Comparison of ENCODE assay signal across 8 mouse cellular contexts in the genomic region with DNA sequence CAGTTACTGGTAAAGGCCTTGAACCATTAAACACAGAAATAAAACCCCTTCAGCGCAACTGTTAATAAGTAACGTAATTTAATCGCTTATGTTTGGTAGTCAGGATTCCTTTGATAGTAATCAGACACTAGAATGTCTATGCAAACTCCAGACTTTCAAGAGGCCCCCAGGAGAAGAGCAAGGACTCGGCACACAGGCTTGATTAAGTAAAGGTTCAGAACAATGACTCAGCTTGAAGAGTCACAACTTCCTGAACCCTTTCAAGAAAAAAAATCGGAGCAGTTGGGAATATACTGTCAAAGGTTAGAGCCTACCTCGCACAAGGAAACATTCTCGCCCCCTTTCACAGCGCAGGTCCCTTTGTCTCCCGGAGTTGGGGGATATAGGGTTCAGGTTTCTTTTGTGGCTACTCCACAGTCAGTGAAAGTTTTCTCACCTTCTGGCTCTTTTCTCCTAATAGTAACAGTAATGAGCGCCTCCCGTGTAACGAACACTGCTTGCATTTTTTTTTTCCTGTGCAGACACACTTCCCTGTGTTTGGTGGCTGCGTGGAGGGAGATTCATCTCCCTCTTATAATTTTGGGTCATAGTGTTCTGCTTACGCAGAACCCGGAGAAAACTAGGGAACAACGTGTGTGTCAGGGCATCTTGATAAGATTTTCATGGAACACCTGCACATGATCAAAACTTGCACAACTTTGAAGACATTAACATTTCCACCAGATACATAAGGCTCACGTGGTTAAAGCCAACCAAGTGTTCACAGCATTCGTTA. TPM values are rescaled to one million over a fixed set of nuclear protein-coding genes. Genes with fewer than 3 reads are reported as not detected.
DNase-seq lines count a peak whose midpoint lies in the region; ATAC-seq and TF ChIP-seq lines count a peak whose summit lies in the region.

No protein-coding gene starts in this region.

- 0 out of 2 replicates have a peak, but pooled peaks cover 4% of the 10 kb centered on the region for H3K36me3 ChIP-seq in kidney, embryonic 16.5 days (ENCODE audit: insufficient read depth, low read length)
- H3K36me3 ChIP-seq in macrophage (ENCODE audit: inconsistent target) = no peaks in the 10 kb centered on the region

- no peak for TF ChIP-seq CTCF in bone marrow, adult 2 months (IDR thresholded peaks at IDR 0.05; ENCODE audit: control insufficient read depth, insufficient read depth, low read length)

- peak overlapping the region; percentile 82 for H3K4me2 ChIP-seq in kidney, embryonic 16.5 days (replicated peaks; ENCODE audit: low read depth, low read length)

- H3K27me3 ChIP-seq in kidney, embryonic 16.5 days (ENCODE audit: insufficient read depth, low read length) = 0 out of 2 replicates have a peak, but pooled peaks cover 2% of the 10 kb centered on the region

- ATAC-seq in kidney, embryonic 16.5 days (ENCODE audit: low FRiP score, low TSS enrichment) = peak; percentile 17; the same call in 1 of the 2 replicates
- peak; percentile 23 for ATAC-seq in granulocyte monocyte progenitor cell, adult 5-6 weeks (replicated peaks; ENCODE audit: poor library complexity, severe bottlenecking)

- H3K79me2 ChIP-seq in macrophage (ENCODE audit: inconsistent target) = no peaks in the 10 kb centered on the region

- peak overlapping the region; percentile 91 for H3K27ac ChIP-seq in kidney, embryonic 16.5 days (ENCODE audit: low read length)
- H3K27ac ChIP-seq in bone marrow, adult 2 months (ENCODE audit: control insufficient read depth, insufficient read depth, low read depth, low read length, poor library complexity) = peak overlapping the region; percentile 41
- no peak overlapping the region for H3K27ac ChIP-seq in macrophage

- DNase-seq in kidney, postnatal 25 days = no peak
- no peak for DNase-seq in cerebellum, adult 9-10 months
- DNase-seq in thymus, postnatal 0 days (ENCODE audit: low spot score) = no peak
- no peak for DNase-seq in cerebellum, adult 11-12 months

- peak overlapping the region; percentile 82 for H3K4me3 ChIP-seq in kidney, embryonic 16.5 days (ENCODE audit: low read length)
- peak overlapping the region; percentile 56 for H3K4me3 ChIP-seq in bone marrow, adult 2 months (replicated peaks; ENCODE audit: control insufficient read depth, low read depth, low read length)
- peak overlapping the region; percentile 32 for H3K4me3 ChIP-seq in macrophage (ENCODE audit: inconsistent target)

- peak overlapping the region; percentile 92 for H3K9ac ChIP-seq in kidney, embryonic 16.5 days (replicated peaks; ENCODE audit: low read length)

- H3K4me1 ChIP-seq in kidney, embryonic 16.5 days (ENCODE audit: insufficient read depth, low read length) = peaks cover 29% of the 10 kb centered on the region
- H3K4me1 ChIP-seq in bone marrow, adult 2 months (ENCODE audit: control insufficient read depth, insufficient read depth, low read length) = peaks cover 2% of the 10 kb centered on the region; the same call in 1 of the 2 replicates

- TF ChIP-seq POLR2A in bone marrow, adult 2 months (IDR thresholded peaks at IDR 0.05; ENCODE audit: borderline replicate concordance, control insufficient read depth, low read depth, low read length) = no peak

- WGBS in kidney, embryonic 16.5 days = 10% methylated on average over 18 of the region's 18 CpGs
- 18% methylated on average over 18 of the region's 18 CpGs for WGBS in bone marrow, adult 2 months
- 27% methylated on average over 18 of the region's 18 CpGs for WGBS in macrophage (ENCODE audit: missing documents)

- no peaks in the 10 kb centered on the region for H3K9me3 ChIP-seq in kidney, embryonic 16.5 days (ENCODE audit: low read length)

RNA-seq across cellular contexts. Expression of a gene that starts 1.1 kb away (rescaled TPM):
- polyA plus RNA-seq in kidney, embryonic 16.5 days (2015; fragmentation: Nextera tagmentation; extraction: Ambion mirVana) = 98.1 and 105 TPM in 2 replicates
- polyA plus RNA-seq in bone marrow, adult 2 months (2011; ENCODE audit: insufficient read depth, insufficient read length, low replicate concordance, missing spikeins) = 7.7 and 11.0 TPM in 2 replicates
- total RNA-seq in granulocyte monocyte progenitor cell, adult 5-6 weeks (2014; fragmentation: Nextera tagmentation) = 27.4 and 28.0 TPM in 2 replicates
- 25.5 and 26.5 TPM in 2 replicates for total RNA-seq in granulocyte monocyte progenitor cell, adult 5-6 weeks (2017)
- total RNA-seq in macrophage (2018; cell fraction: chromatin; rRNA removed) = 1 to 10 TPM in 14 of 26 experiments, under 1 TPM in 4, not detected in 8; 0.59 to 4.0 (median 1.5) TPM
- total RNA-seq in macrophage (2018; cell fraction: cytosol; rRNA removed) = 1 to 10 TPM in 13 of 26 experiments, under 1 TPM in 13; 0.47 to 4.0 (median 1.0) TPM
- total RNA-seq in macrophage (2018; cell fraction: nucleus; rRNA removed) = 1 to 10 TPM in 6 of 26 experiments, under 1 TPM in 13, not detected in 7; 0.39 to 6.2 (median 0.95) TPM
- 1.4 to 3.6 TPM (median 2.4 TPM) in 3 replicates for polyA plus RNA-seq in macrophage (2018)
- polyA plus RNA-seq in thymus, postnatal 0 days (2015; fragmentation: Nextera tagmentation; extraction: Ambion mirVana) = 15.7 and 17.8 TPM in 2 replicates

RNA-seq across cellular contexts. Expression of a gene that starts 36.8 kb away (rescaled TPM):
- 26.8 and 27.5 TPM in 2 replicates for polyA plus RNA-seq in kidney, embryonic 16.5 days (2015; fragmentation: Nextera tagmentation; extraction: Ambion mirVana)
- 4.7 and 6.8 TPM in 2 replicates for polyA plus RNA-seq in bone marrow, adult 2 months (2011; ENCODE audit: insufficient read depth, insufficient read length, low replicate concordance, missing spikeins)
- 3.6 and 8.4 TPM in 2 replicates for total RNA-seq in granulocyte monocyte progenitor cell, adult 5-6 weeks (2014; fragmentation: Nextera tagmentation)
- total RNA-seq in granulocyte monocyte progenitor cell, adult 5-6 weeks (2017) = 2.3 and 2.4 TPM in 2 replicates
- total RNA-seq in macrophage (2018; cell fraction: chromatin; rRNA removed) = 10 to 100 TPM in 10 of 26 experiments, 1 to 10 TPM in 16; 1.5 to 17.8 (median 8.9) TPM
- 1 to 10 TPM in 25 of 26 experiments, under 1 TPM in 1; 0.94 to 5.9 (median 2.7) TPM for total RNA-seq in macrophage (2018; cell fraction: cytosol; rRNA removed)
- 10 to 100 TPM in 6 of 26 experiments, 1 to 10 TPM in 20; 1.8 to 19.0 (median 5.6) TPM for total RNA-seq in macrophage (2018; cell fraction: nucleus; rRNA removed)
- polyA plus RNA-seq in macrophage (2018) = 1.8 to 3.7 TPM (median 2.3 TPM) in 3 replicates
- polyA plus RNA-seq in thymus, postnatal 0 days (2015; fragmentation: Nextera tagmentation; extraction: Ambion mirVana) = 7.8 and 9.6 TPM in 2 replicates

RNA-seq across cellular contexts. Expression of a gene that starts 58.0 kb away (rescaled TPM):
- 26.4 and 28.3 TPM in 2 replicates for polyA plus RNA-seq in kidney, embryonic 16.5 days (2015; fragmentation: Nextera tagmentation; extraction: Ambion mirVana)
- polyA plus RNA-seq in bone marrow, adult 2 months (2011; ENCODE audit: insufficient read depth, insufficient read length, low replicate concordance, missing spikeins) = 7.4 and 10.7 TPM in 2 replicates
- total RNA-seq in granulocyte monocyte progenitor cell, adult 5-6 weeks (2014; fragmentation: Nextera tagmentation) = 29.3 and 35.0 TPM in 2 replicates
- 23.9 and 30.5 TPM in 2 replicates for total RNA-seq in granulocyte monocyte progenitor cell, adult 5-6 weeks (2017)
- 100 to 1,000 TPM in 4 of 26 experiments, 10 to 100 TPM in 22; 39.0 to 122 (median 78.5) TPM for total RNA-seq in macrophage (2018; cell fraction: chromatin; rRNA removed)
- 10 to 100 TPM in 22 of 26 experiments, 1 to 10 TPM in 4; 9.2 to 20.2 (median 12.8) TPM for total RNA-seq in macrophage (2018; cell fraction: cytosol; rRNA removed)
- 10 to 100 TPM; 20.4 to 75.6 (median 37.1) TPM for total RNA-seq in macrophage (2018; cell fraction: nucleus; rRNA removed)
- polyA plus RNA-seq in macrophage (2018) = 9.6 to 13.0 TPM (median 12.0 TPM) in 3 replicates
- polyA plus RNA-seq in thymus, postnatal 0 days (2015; fragmentation: Nextera tagmentation; extraction: Ambion mirVana) = 17.3 and 18.6 TPM in 2 replicates

Comparison
In these comparisons a context has a peak if more than half of its experiments do, and no peak if none do; other contexts are left out.
1. H3K4me3 ChIP-seq: peak in every context shown above with its lines; median percentile 82 in kidney, embryonic 16.5 days; 56 in bone marrow, adult 2 months; 32 in macrophage.